Mouse (Mus musculus): ENCODE measurements at regions not wholly inside any gene's neighbourhood (a gene's known extent, or its start where the extent isn't known, plus 50 kb on each side); places are given as distances from the start of the nearest gene placed in this dataset.
A peak's percentile ranks its signal among the peaks of the same experiment; 100 is the strongest.

DNA sequence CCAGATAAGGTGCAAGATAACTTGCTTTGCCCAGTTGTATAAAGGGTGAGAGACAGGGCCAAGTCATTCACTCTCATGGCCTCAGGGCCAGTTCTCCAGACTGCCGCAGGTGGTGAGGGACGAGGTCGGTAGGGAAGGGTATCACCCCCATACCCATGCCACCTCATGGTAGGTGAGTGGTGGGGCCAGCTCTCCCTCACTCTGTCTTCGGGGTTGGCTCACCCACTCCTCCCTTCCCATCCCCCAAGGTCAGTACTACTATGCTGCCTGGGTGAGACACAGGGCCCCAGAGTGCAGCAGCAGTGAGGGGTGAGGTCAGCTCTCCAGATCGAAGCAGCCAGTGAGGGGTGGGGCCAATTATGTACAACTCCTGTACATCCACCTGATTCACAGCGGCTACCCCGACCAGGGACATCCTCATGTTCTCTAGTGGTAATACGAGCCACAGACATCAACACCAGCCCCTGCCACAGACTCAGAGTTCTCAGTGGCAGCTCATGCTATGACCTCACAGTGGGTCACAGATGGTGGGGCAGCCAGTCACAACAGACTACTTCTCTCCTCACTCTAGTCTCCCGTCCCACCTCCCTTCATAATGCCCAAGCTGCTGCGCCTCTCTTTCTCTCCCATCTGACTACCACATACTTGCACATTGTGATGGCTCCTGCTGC, 138.5 kb upstream of the Tmpo start:
- DNase-seq (ENCODE audit: low spot score in 2 of 2) = no peak

DNA sequence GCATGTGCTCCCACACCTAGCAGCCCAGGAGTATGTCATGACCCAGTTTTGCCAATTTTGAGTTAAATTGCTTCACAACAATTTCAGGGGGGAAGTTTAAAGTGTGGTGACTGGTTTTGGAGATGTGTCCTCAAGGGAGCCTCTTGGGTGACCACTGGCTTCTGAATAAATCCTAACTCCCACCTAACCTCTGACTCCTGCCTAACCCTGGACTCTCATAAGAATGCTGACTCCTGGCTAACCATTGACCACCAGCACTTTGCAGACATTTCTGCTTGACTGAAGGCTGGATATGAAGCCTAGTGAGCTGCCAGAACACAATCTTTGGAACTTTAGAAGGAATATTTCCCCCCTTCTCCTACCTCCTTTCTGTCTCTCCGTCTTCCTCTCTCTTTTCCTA, 133.3 kb upstream of the Tmpo start:
- no peak for DNase-seq (ENCODE audit: low spot score in 2 of 2)

DNA sequence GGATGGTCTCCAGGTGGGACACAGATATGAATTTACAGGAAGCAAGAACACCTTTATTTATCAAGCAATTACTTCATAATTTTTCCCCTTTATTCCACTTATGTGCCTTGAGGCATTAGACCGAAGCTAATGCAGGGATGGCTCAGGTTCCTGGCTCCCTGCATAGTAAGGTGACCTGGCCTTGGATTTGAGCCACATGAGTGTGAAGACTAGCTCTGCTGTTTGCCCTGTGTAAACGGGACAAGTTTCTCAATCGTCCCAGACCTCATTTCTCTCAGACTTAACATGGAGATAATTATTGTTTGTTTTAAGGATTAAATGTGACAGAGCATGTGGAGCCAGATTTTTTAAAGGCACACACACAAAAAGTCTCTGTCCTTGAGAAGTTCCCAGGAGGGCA, 132.2 kb upstream of the Tmpo start:
- DNase-seq (ENCODE audit: low spot score in 2 of 2) = no peak

DNA sequence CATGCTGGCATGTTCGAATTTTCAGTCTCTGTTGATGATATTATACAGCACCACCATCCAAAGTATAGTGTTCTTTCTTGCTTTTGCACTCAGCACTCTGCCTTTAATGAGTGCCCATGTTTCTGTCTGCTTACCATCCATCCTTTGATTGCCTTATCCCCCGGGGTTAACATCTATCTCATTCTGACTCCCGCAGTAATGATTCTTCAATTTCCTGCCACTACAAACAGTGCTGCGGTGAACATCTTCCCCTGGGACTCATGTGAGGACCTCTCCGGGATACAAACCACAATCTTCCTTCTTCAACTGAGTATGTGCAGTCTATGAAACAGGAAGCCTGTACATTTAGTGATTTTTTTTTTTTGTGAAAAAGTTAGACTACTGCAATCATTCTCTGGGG, 131.8 kb upstream of the Tmpo start:
- no peak for DNase-seq (ENCODE audit: low spot score in 2 of 2)

DNA sequence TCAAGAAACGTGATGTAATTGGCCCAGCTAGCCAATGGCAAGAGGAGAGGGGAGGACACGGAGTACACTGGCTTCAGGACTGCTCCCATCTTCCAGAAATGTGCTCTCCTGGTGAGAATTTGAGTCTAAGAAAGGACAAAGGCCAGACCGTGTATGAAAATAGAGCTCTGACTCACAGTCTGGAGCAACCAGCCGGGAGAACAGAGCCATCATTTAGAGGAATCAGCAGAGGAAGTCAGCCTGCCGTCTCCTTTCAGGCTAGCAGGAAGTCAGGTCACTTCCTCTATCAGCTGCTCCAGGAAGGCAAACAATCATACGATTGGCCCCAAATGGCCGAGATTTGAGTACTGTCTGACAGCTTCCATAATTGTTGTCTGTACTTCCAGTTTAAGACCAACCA, 119.0 kb upstream of the Tmpo start:
- no peak for DNase-seq (ENCODE audit: low spot score in 2 of 2)

DNA sequence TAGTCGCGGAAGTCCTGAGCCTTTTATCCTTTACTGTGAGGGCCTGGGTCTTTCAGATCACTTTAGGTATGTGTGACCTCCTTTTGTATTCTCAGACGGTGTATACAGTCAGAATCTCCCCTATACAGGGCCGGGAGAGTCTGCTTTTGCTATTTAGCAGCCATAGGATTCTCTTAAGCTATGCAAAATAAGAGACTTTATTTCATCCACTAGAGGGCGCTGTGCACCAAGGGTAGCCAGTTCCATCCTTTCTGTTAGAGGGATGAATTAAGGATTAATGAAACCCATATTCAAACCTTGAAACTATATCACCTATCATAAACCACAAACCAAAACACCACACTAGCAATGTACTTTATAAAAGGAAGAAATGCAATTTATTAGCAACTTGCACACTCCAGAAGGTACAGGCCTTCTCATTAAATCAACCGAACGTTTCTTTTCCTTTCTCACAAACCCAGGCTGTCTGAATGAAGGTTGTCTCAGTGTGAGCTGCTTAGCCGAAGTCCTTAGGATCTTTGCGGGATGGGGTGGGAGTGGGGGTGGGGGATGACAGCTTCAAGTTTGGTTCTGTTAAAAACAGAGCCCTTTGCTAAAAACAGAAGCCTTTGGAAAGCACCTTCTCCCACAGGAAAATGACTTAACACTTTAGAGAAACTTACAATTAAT, 116.8 kb upstream of the Tmpo start:
- no peak for DNase-seq (ENCODE audit: low spot score in 2 of 2)

DNA sequence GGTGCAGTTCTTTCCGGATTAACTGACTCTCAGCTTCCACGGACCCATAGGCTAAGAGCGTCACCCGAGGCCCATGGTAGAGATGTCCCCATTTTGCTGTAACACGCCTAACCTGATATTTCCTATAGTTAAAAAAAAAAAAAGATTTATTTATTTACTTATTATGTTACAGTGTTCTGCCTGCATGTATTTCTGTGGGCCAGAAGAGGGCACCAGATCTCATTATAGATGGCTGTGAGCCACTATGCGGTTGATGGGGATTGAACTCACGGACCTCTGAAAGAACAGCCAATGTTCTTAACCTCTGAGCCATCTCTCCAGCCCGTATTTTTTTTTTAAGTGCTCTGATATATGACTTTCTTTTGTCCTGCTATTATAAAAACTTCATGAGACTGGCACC, 114.2 kb upstream of the Tmpo start:
- no peak for DNase-seq (ENCODE audit: low spot score in 2 of 2)

DNA sequence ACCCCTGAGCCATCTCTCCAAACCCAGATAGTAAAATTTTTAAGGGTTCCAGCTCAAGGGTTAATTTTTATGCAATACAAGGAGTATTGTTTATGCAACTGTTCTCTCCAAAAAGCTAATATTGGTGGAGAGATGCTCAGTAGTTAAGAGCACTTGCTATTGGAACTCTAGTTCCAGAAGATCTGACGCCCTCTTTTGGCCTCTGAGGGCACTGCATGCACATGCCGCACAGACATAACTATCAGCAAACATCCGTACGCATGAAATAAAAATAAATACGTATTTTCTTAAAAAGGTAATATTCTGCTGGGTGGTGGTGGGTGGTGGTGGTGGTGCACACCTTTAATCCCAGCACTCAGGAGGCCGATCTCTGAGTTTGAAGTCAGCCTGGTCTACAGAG, 112.1 kb upstream of the Tmpo start:
- no peak for DNase-seq (ENCODE audit: low spot score in 2 of 2)

DNA sequence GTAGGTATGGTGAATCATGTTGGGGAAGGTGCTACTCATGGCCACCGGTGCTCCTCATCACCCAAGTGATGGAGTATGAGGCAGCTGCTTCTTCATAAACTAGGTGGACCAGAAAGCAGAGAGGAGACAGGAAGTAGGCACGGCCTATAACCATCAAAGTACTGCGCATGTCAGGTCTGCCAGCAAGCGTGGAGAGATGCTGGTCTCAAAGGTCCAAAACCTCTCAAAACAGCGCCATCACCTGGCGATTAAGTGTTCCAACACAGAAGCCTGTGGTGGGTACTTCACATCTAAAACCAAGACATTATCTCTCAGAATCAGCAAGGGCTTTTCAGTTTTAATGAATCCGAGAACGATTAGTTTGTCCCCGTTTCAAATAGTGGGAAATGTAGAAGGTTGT, 103.1 kb upstream of the Tmpo start:
- DNase-seq (ENCODE audit: low spot score in 2 of 2) = no peak

DNA sequence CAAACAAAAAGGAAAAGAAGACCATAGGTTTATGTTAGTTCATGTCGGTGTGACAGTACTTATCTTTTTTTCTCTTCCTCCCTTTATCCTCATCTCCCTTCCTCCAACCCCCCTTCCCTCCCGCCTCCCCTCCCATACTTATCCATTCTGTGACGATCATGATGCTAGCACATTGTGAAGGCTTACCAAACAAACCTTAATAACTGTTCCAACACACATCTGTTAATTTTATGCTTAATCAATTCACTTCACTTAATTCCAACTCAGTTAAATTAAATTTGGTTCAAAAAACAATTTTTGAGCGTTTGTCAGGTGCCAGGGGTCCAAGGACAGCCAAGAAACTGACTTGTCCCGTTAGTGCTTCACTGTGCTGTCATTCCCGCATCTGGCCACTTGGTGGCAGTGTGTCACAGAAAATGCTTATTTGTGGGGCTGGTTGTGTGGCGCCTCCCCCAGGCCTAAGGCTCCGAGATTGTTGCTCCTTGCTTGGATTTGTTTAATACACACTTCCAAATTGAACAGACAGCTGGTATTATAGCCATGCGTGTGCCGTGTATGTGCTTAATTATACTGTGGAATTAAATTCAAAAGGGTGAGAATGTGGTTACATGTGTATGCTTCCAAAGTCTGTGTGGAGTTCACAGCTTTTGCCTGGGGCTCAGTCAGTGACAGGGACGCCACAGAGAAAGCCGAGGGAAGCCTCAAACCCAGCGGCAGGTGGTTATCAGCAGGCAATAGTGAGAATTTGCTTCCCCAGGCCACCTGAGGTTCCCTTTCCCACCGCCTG, 90.0 kb upstream of the Tmpo start:
- peak; percentile 74 to 80 for DNase-seq (ENCODE audit: low spot score in 2 of 2)

DNA sequence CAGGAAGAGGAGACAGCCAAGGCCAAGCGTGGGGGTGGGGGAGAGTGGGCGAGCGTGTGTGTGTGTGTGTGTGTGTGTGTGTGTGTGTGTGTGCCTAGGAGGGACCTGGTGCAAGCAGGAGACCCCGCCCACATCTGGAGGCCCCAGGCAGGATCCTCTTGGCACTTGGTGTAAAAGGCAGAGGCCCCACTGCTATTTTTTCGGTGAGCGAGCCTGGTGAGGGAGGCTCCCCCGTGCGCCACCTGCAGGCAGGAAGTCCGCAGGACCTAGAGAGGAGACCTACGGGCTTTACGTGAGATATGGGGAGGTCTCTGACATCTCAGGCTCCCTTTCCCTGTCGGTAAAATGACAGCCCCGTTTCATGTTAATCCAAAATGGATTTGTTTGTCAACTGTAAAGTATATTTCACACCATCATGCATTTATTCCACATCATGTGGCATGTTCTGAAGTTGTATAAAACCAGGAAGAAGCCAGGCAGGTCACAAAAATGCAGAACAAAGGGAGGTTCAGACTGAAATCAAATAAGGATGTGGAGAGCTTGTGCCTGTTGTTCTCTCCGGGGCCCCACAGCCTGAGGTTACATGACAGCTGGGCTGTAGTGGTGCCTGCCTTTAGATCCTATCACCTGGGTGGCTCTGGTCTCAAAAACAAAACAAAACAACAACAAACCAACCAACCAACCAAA, 89.3 kb upstream of the Tmpo start:
- peak; percentile 57 to 64 for DNase-seq (ENCODE audit: low spot score in 2 of 2)

DNA sequence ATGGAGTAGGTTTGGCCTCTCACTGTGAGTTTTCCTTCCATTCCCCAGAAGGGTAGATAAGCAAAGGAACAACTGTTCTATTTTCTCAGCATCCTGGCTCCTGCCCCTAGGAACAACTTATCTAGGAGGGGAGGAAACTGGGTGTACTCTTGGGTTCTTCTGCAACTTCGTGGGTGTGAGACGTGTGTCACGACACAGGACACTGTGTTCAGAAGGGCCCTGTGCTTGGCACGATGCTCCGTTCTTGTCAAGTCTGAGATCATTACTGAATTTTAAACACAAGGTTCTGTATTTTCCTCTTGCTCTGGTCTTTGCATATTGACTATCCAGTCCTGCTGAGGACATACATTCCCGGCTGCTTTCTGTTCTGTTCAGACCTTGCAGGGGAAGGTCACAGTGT, 86.8 kb upstream of the Tmpo start:
- no peak for DNase-seq (ENCODE audit: low spot score in 2 of 2)

DNA sequence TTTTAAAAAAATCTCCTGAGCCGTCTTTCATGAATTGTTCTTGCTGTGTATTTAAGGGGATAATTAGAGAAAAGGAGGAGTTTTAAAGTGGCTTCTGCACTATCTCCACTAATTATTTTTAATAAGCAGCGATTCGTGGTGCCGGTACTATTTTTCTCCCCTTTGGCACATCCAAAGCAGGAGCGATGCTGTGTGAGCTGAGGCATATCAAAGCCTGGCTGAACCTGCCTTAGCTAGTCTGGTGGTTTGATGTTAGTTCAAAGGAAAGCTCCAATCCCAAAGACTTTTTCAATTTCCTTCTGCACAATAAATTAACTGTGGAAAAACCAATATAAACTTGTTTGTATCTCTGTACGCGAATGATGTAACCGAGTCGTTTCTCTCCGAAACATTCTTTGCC, 79.3 kb upstream of the Tmpo start:
- DNase-seq (ENCODE audit: low spot score in 2 of 2) = no peak

DNA sequence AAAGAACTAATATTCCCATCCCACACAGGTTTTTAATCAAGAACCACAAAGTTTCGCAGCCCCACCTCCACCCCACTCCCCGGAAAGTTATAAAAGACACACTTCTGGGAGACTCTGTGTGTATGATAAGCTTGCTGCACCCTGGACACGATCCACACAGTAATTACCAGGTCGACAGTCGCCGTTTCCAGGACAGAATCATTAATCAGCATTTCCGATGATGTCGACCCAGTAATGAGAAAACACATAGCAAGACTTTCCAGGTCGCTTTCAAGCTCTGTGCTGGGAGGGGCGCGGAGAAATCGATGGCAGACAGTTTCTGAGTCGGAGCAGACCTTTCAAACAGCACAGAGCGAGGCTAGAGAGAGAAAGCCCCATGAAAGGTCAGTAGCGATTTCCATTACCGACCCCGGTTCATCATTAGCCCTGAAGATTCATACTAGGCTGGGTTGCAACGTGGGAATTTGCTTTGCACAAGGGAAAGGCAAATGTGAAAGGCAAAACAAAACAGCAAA, 68.6 kb upstream of the Tmpo start:
- DNase-seq (ENCODE audit: low spot score in 2 of 2) = no peak

DNA sequence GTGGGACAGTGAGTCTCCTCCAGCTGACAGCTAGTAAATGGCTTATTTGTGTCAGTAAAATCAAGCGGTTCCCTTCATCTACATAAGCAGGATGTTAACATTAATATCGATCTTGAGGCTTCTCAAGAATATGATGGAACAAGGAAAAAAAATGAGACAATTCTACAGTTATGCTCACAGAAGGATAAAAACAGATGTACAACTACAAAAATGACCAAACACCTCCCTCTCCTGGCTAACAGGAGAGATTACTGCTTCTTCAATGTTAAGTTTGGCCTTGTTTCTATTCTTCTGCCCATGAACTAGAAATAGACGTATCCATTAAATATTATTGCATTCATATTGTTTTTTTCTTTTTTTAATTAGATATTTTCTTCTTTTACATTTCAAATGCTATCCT, 63.2 kb upstream of the Tmpo start:
- no peak for DNase-seq (ENCODE audit: low spot score in 2 of 2)

DNA sequence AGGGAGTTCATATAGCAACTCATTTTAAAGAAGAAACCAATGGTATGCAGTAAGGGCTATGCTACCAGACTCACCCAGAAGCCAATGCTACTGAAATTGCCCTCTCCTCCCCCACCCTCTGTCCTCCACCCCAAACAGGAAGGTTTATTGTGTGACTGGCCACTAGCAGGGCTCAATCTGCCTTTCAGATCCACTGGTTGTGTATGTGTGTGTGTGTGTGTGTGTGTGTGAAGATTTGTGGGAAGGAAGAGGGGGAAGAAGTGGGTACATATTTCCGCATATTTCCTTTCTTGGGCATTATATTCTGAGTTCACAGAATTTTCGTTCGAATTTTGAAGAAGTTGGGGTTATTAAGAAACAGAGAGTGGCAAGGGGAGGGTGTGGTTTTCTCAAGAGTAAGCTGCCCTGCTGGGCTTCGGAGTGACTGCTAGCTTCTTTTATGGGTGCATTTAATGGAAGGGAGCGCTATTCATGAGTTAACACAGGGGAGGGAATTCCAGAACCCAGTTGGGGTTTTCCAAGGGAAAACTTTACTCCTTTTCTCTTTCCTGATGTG, 61.5 kb upstream of the Tmpo start:
- no peak for DNase-seq (ENCODE audit: low spot score in 2 of 2)

DNA sequence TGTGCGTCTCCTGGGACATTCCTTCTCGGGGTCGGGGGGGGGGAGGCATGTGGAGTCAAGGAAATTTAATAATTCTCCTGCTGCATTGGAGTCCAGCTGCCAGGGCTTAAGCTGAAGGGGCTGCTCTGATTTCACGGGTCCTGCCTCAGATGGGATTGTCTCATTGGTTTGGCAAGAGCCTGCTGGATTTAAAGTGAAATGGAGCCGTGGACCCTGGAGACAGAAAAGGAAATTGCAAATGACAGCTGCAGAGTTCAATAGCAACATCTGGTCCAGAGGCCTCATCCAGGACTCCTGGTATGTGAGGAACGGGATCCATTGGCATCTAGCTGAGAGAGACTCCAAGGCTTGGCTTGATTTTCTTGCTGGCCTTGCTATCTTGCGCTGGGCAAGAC, 60.5 kb upstream of the Tmpo start:
- no peak for DNase-seq (ENCODE audit: low spot score in 2 of 2)

DNA sequence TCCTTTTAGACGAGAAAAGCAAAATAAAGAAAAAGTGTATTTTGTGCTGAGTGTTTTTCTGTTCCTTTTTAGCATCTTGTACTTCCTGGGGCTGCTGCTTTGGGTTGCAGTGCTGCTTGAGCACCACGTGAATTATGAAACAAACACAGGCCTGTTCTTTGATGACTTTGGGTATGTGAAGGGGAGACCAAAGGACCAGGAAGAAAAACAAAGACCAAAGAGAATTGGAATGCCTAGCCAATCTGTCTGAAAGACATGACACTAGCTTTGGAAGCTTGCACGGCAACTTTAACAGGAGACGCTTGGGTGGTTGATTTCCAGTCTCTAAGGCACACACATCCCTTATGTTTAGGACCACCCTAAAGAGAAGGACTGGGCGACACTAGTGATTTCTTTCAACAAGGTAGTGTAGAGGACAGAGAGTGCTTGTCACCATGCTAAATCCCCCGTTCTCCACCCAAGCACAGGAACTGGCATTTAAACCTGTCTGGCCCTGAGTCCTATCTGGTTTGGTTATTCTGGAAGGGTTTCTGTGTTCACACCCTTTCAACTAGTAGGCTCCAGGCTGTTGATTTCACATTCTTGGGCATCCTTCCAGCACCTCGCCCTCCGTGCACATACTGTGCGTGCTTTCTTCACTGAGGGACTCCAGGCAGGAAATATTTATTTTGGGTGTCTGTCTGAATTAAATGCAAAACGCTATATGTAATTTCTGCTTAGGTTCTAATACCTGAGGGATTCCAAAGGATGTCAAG, 59.9 kb upstream of the Tmpo start:
- DNase-seq (ENCODE audit: low spot score in 2 of 2) = no peak

DNA sequence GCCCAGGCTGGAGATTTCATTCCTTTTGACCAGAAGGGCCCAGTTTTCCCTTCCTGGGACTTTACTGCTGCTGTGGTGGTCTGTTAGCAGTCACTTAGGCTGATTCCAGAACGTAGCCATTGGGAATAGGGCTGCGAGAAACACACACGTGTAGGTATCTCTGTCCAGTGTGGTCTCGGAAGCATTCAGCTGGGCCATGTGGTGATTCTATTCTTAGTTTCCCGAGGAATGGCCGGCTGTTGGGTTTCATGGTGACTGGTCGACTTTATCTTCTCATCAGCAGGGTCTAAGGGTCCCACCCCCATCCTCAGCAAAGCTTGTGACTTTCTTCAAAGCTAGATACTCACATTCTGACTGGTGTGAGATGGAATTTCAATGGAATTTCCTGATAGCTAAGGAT, 59.2 kb upstream of the Tmpo start:
- no peak for DNase-seq (ENCODE audit: low spot score in 2 of 2)

DNA sequence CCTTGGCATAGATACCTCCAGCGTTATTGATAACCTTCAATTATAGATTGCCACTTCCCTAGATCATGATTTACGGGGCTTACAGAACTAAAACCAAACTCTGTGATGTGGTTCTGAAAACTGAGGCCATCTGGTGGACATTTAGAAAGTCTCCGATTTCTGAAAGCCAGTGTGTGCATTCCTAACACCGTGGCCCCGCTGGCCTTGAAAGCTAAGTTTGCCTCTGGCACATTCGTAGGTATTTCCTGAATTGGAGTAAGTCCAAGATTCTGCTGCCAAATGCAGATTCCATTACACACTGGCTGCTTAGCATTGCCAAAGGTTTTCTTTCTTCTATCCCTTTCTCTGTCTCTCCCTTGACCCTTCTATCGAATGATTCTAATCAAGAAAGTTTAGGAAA, 55.7 kb upstream of the Tmpo start:
- peak in 1 of 2 experiments; percentile 43 for DNase-seq (ENCODE audit: low spot score in 2 of 2)

DNA sequence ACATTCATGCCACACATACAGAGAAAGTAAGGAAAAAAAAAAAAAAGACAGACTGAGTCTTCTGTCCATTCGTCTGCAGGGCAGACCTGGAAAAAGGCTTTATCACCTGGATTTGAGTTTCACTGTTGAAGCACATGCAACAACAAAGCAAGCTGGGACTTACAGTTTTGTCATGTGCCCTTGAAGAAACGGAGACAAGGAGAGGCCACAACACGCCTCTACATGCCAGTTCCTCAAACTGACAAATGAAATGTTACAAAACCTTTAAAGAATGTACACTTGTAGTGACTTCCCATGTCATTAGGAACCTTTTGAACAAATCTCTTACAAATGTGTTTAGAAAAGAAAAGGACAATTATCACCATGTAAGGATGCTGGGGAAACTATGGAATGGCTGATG, 53.6 kb upstream of the Tmpo start:
- no peak for DNase-seq (ENCODE audit: low spot score in 2 of 2)

Data from adrenal gland, postnatal 4 days (tissue).